Mouse (Mus musculus) lung, adult 2 months (tissue): ENCODE results near the gene Slc9a6.

Experiments used
- CTCF ChIP-seq: fragments of 200-500 bp; IDR thresholded peaks from 2 replicates; pipeline ENCODE4 v1.5.1; 2011; ENCODE audit warnings: mild to moderate bottlenecking, low read length, control low read depth; ENCODE audit not compliant: insufficient read depth
- POLR2A ChIP-seq: fragments of 200-500 bp; IDR thresholded peaks from 2 replicates; pipeline ENCODE4 v1.6.1; 2011; ENCODE audit warnings: low read depth, mild to moderate bottlenecking, control low read depth, low read length, borderline replicate concordance; ENCODE audit errors: extremely low read depth

GRCm38 (mm10) chrX:56650355-56650652 lies 40.7 kb downstream of the Slc9a6 start:
- TF ChIP-seq POLR2A (no peak), CTCF (no peak)
